22 mouse cellular contexts compared by ENCODE assay signal in genomic region chr14:110238800-110239199, GRCm38 (mm10).
A peak's percentile ranks its signal among the peaks of the same experiment; 100 is the strongest.
DNase-seq lines count a peak whose midpoint lies in the region; ATAC-seq and TF ChIP-seq lines count a peak whose summit lies in the region.
"Had no signal": no experiment of that assay in that cellular context is flagged by ENCODE, and none has a peak within 500 bp of the region (broad histone marks: within the 10 kb centered on the region; RNA-seq: fewer than 3 reads in every experiment).

No protein-coding gene starts in this region.

- no peak overlapping the region for H3K4me3 ChIP-seq in midbrain, embryonic 11.5 days (ENCODE audit: low read depth, low read length)
- no peak overlapping the region for H3K4me3 ChIP-seq in midbrain, embryonic 13.5 days (replicated peaks)
- no peak overlapping the region for H3K4me3 ChIP-seq in stomach, postnatal 0 days (ENCODE audit: low read depth, low read length)
- H3K4me3 ChIP-seq: embryonic facial prominence, embryonic 13.5 days; forebrain, embryonic 13.5 days; heart, embryonic 12.5 days; hindbrain, embryonic 13.5 days; intestine, embryonic 15.5 days had no signal

- TF ChIP-seq CTCF in stomach, postnatal 0 days (IDR thresholded peaks at IDR 0.05; ENCODE audit: low read depth) = no peak

- no peaks in the 10 kb centered on the region for H3K36me3 ChIP-seq in midbrain, embryonic 11.5 days (ENCODE audit: control insufficient read depth, insufficient read depth, low read length)
- no peaks in the 10 kb centered on the region for H3K36me3 ChIP-seq in midbrain, embryonic 13.5 days
- H3K36me3 ChIP-seq in stomach, postnatal 0 days (ENCODE audit: control insufficient read depth, insufficient read depth, low read length) = no peaks in the 10 kb centered on the region
- H3K36me3 ChIP-seq: embryonic facial prominence, embryonic 13.5 days; G1E; heart, embryonic 12.5 days; hindbrain, embryonic 13.5 days; intestine, embryonic 15.5 days had no signal

- H3K4me1 ChIP-seq in midbrain, embryonic 11.5 days (ENCODE audit: control insufficient read depth, insufficient read depth, low read length) = no peaks in the 10 kb centered on the region
- no peaks in the 10 kb centered on the region for H3K4me1 ChIP-seq in midbrain, embryonic 13.5 days (replicated peaks)
- no peaks in the 10 kb centered on the region for H3K4me1 ChIP-seq in stomach, postnatal 0 days (replicated peaks; ENCODE audit: control insufficient read depth, insufficient read depth)
- H3K4me1 ChIP-seq: forebrain, embryonic 13.5 days; heart, embryonic 12.5 days; hindbrain, embryonic 13.5 days; intestine, embryonic 15.5 days had no signal

- no peaks in the 10 kb centered on the region for H3K27me3 ChIP-seq in midbrain, embryonic 11.5 days (ENCODE audit: control insufficient read depth, insufficient read depth, low read length)
- no peaks in the 10 kb centered on the region for H3K27me3 ChIP-seq in midbrain, embryonic 13.5 days
- no peaks in the 10 kb centered on the region for H3K27me3 ChIP-seq in stomach, postnatal 0 days (ENCODE audit: control insufficient read depth, insufficient read depth, low read length)
- H3K27me3 ChIP-seq: embryonic facial prominence, embryonic 13.5 days; forebrain, embryonic 13.5 days; heart, embryonic 12.5 days; hindbrain, embryonic 13.5 days; intestine, embryonic 15.5 days had no signal

- DNase-seq in embryo, embryonic 10.5 days (ENCODE audit: low spot score) = peak; percentile 30
- DNase-seq in embryo, embryonic 10 days (ENCODE audit: low spot score) = no peak
- DNase-seq in midbrain, embryonic 11.5 days (ENCODE audit: low spot score, missing footprints) = peak; percentile 62
- DNase-seq in ZHBTc4 (ENCODE audit: low read depth, low spot score) = peak; percentile 35
- DNase-seq in stomach, postnatal 0 days (ENCODE audit: low spot score) = no peak
- DNase-seq: adrenal gland, adult 2 months; adrenal gland, postnatal 25 days; B cell, adult 2 months; cerebellum, adult 18-20 months; cerebellum, adult 9-11 months; cerebellum, postnatal 36 days; forebrain, postnatal 0 days; gastrocnemius, postnatal 25 days had no signal

- no peak overlapping the region for H3K9ac ChIP-seq in midbrain, embryonic 11.5 days (ENCODE audit: low read length)
- no peak overlapping the region for H3K9ac ChIP-seq in midbrain, embryonic 13.5 days (replicated peaks)
- H3K9ac ChIP-seq in stomach, postnatal 0 days (ENCODE audit: low read length) = no peak overlapping the region
- H3K9ac ChIP-seq: embryonic facial prominence, embryonic 13.5 days; forebrain, embryonic 13.5 days; forebrain, postnatal 0 days; heart, embryonic 12.5 days; hindbrain, embryonic 13.5 days; intestine, embryonic 15.5 days had no signal

- H3K27ac ChIP-seq in midbrain, embryonic 11.5 days (ENCODE audit: low read depth, low read length) = no peak overlapping the region
- H3K27ac ChIP-seq in midbrain, embryonic 13.5 days = no peak overlapping the region
- no peak overlapping the region for H3K27ac ChIP-seq in stomach, postnatal 0 days (replicated peaks)
- H3K27ac ChIP-seq: embryonic facial prominence, embryonic 13.5 days; forebrain, embryonic 13.5 days; hindbrain, embryonic 13.5 days; intestine, embryonic 15.5 days had no signal

- 78% methylated on average over 2 of the region's 2 CpGs for WGBS in midbrain, embryonic 11.5 days
- WGBS in midbrain, embryonic 13.5 days = 75% methylated on average over 2 of the region's 2 CpGs
- WGBS in stomach, postnatal 0 days = 67% methylated on average over 2 of the region's 2 CpGs

- TF ChIP-seq EP300 in stomach, postnatal 0 days (optimal IDR thresholded peaks at IDR 0.05) = no peak

- H3K9me3 ChIP-seq in midbrain, embryonic 11.5 days (ENCODE audit: control insufficient read depth, low read length) = no peaks in the 10 kb centered on the region
- H3K9me3 ChIP-seq in midbrain, embryonic 13.5 days = no peaks in the 10 kb centered on the region
- no peaks in the 10 kb centered on the region for H3K9me3 ChIP-seq in stomach, postnatal 0 days (ENCODE audit: control insufficient read depth, low read length)
- H3K9me3 ChIP-seq: embryonic facial prominence, embryonic 13.5 days; forebrain, embryonic 13.5 days; heart, embryonic 12.5 days; hindbrain, embryonic 13.5 days; intestine, embryonic 15.5 days had no signal

- no peak overlapping the region for H3K4me2 ChIP-seq in midbrain, embryonic 11.5 days
- H3K4me2 ChIP-seq in midbrain, embryonic 13.5 days (replicated peaks) = no peak overlapping the region
- H3K4me2 ChIP-seq in stomach, postnatal 0 days (replicated peaks; ENCODE audit: low read depth) = no peak overlapping the region
- H3K4me2 ChIP-seq: embryonic facial prominence, embryonic 13.5 days; forebrain, embryonic 13.5 days; heart, embryonic 12.5 days; hindbrain, embryonic 13.5 days; intestine, embryonic 15.5 days had no signal

- ATAC-seq in midbrain, embryonic 11.5 days (ENCODE audit: low FRiP score) = no peak
- ATAC-seq in midbrain, embryonic 13.5 days = no peak
- no peak for ATAC-seq in erythroid progenitor cell, adult 5-6 weeks (replicated peaks; ENCODE audit: low FRiP score, poor library complexity, severe bottlenecking)
- ATAC-seq in stomach, postnatal 0 days (ENCODE audit: low FRiP score, low TSS enrichment) = no peak
- ATAC-seq: CD4-positive, CD25-positive, alpha-beta regulatory T cell, adult 4 months; forebrain, embryonic 13.5 days; forebrain, postnatal 0 days; intestine, embryonic 15.5 days had no signal

Comparison
In these comparisons a context has a peak if more than half of its experiments do, and no peak if none do; other contexts are left out.
1. DNase-seq: peak in embryo, embryonic 10.5 days (single experiment), midbrain, embryonic 11.5 days (single experiment) and ZHBTc4 (single experiment); none in embryo, embryonic 10 days (single experiment) and stomach, postnatal 0 days (single experiment).